Mouse (Mus musculus) testis, adult 2 months (tissue): ENCODE measurements around the gene Filip1l. TPM values are rescaled to one million over a fixed set of nuclear protein-coding genes. Genes with fewer than 3 reads are reported as not detected.

Source experiments
- H3K27ac ChIP-seq: fragments of 200-500 bp; 2 replicates; pipeline ENCODE4 v1.5.1; 2012; ENCODE audit warnings: low read depth, low read length; ENCODE audit not compliant: control insufficient read depth, insufficient read depth
- H3K27me3 ChIP-seq: fragments of 200-500 bp; 2 replicates; pipeline ENCODE4 v1.6.1; 2012; ENCODE audit warnings: mild to moderate bottlenecking, low read length, moderate library complexity; ENCODE audit not compliant: control insufficient read depth, insufficient read depth
- H3K36me3 ChIP-seq: fragments of 200-500 bp; 2 replicates; pipeline ENCODE4 v1.6.1; 2012; ENCODE audit warnings: mild to moderate bottlenecking, low read length; ENCODE audit not compliant: control insufficient read depth, insufficient read depth
- H3K4me1 ChIP-seq: fragments of 200-500 bp; 2 replicates; pipeline ENCODE4 v1.6.1; 2012; ENCODE audit warnings: low read length; ENCODE audit not compliant: control insufficient read depth, insufficient read depth
- H3K4me3 ChIP-seq: fragments of 200-500 bp; 2 replicates; pipeline ENCODE4 v1.5.1; 2012; ENCODE audit warnings: low read depth, mild to moderate bottlenecking, low read length, moderate library complexity, mixed read lengths; ENCODE audit not compliant: control insufficient read depth
- CTCF ChIP-seq: fragments of 200-500 bp; IDR thresholded peaks from 2 replicates; pipeline ENCODE4 v1.5.1; 2012; ENCODE audit warnings: low read depth, mild to moderate bottlenecking, inconsistent platforms, low read length, moderate library complexity; ENCODE audit not compliant: control insufficient read depth, insufficient read depth, insufficient replicate concordance
- POLR2A ChIP-seq: fragments of 200-500 bp; IDR thresholded peaks from 2 replicates; pipeline ENCODE4 v1.6.1; 2012; ENCODE audit warnings: low read depth, mild to moderate bottlenecking, inconsistent platforms, low read length, moderate library complexity; ENCODE audit not compliant: control insufficient read depth
- polyA plus RNA-seq: library from polyadenylated mRNA; depleted of rRNA; stranded (reverse); fragments of >200 nt; gene quantifications from 2 replicates; pipeline ENCODE4 v1.2.3, GENCODE M21; 2012

Filip1l gene
- polyA plus RNA-seq, 1 experiment = 1.2 TPM

GRCm38 (mm10) chr16:57353932-57354331 lies 1.0 kb downstream of the Filip1l start:
- Histone ChIP-seq H3K27me3 (no peaks in the 10 kb centered on the region), H3K4me3 (no peak overlapping the region), H3K27ac (no peak overlapping the region), H3K4me1 (no peaks in the 10 kb centered on the region), H3K36me3 (no peaks in the 10 kb centered on the region)
- no peak for TF ChIP-seq CTCF
- TF ChIP-seq POLR2A = no peak

GRCm38 (mm10) chr16:57356454-57356853 lies 3.6 kb downstream of the Filip1l start:
- no peaks in the 10 kb centered on the region for H3K27me3 ChIP-seq
- no peaks in the 10 kb centered on the region for H3K36me3 ChIP-seq
- no peaks in the 10 kb centered on the region; the same call in 1 of the 2 replicates for H3K4me1 ChIP-seq
- no peak for TF ChIP-seq POLR2A
- TF ChIP-seq CTCF = no peak
- no peak overlapping the region for H3K4me3 ChIP-seq
- no peak overlapping the region for H3K27ac ChIP-seq

GRCm38 (mm10) chr16:57357011-57357410 lies 4.1 kb downstream of the Filip1l start:
- no peak for TF ChIP-seq POLR2A
- no peak for TF ChIP-seq CTCF
- H3K4me3 ChIP-seq = no peak overlapping the region
- H3K36me3 ChIP-seq = no peaks in the 10 kb centered on the region
- H3K27ac ChIP-seq = no peak overlapping the region
- H3K4me1 ChIP-seq = no peaks in the 10 kb centered on the region; the same call in 1 of the 2 replicates
- H3K27me3 ChIP-seq = no peaks in the 10 kb centered on the region

- no peaks in the 10 kb centered on the region for H3K36me3 ChIP-seq
- H3K27me3 ChIP-seq = no peaks in the 10 kb centered on the region
- no peak for TF ChIP-seq CTCF
- no peak for TF ChIP-seq POLR2A
- peaks cover 11% of the 10 kb centered on the region for H3K4me1 ChIP-seq
- no peak overlapping the region for H3K4me3 ChIP-seq
- H3K27ac ChIP-seq = no peak overlapping the region
Measured at GRCm38 (mm10) chr16:57359251-57359650, 6.4 kb downstream of the Filip1l start.

GRCm38 (mm10) chr16:57360785-57361184 lies 7.9 kb downstream of the Filip1l start:
- Histone ChIP-seq H3K27me3 (no peaks in the 10 kb centered on the region), H3K36me3 (no peaks in the 10 kb centered on the region), H3K4me3 (no peak overlapping the region), H3K4me1 (peaks cover 11% of the 10 kb centered on the region), H3K27ac (no peak overlapping the region)
- no peak for TF ChIP-seq CTCF
- no peak for TF ChIP-seq POLR2A

- no peak overlapping the region for H3K27ac ChIP-seq
- no peaks in the 10 kb centered on the region for H3K27me3 ChIP-seq
- no peak overlapping the region for H3K4me3 ChIP-seq
- peaks cover 11% of the 10 kb centered on the region for H3K4me1 ChIP-seq
- no peaks in the 10 kb centered on the region for H3K36me3 ChIP-seq
- TF ChIP-seq CTCF (no peak; the same call in 1 of the 2 replicates), POLR2A (no peak)
Measured at GRCm38 (mm10) chr16:57362679-57363401, 9.9 kb downstream of the Filip1l start.

- Histone ChIP-seq H3K4me1 (peaks cover 11% of the 10 kb centered on the region), H3K4me3 (no peak overlapping the region), H3K36me3 (no peaks in the 10 kb centered on the region), H3K27me3 (no peaks in the 10 kb centered on the region), H3K27ac (no peak overlapping the region)
- no peak for TF ChIP-seq CTCF
- no peak for TF ChIP-seq POLR2A
Measured at GRCm38 (mm10) chr16:57364498-57364897, 11.6 kb downstream of the Filip1l start.
